Mouse (Mus musculus) liver, postnatal 0 days (tissue): ENCODE data around the gene Lck.

Experiments used
- CTCF ChIP-seq: sonication (generic); IDR thresholded peaks from 2 replicates; pipeline ENCODE4 v1.5.1; 2016; ENCODE audit warnings: antibody characterized with exemption, low read depth
- EP300 ChIP-seq: IDR thresholded peaks from 2 replicates; pipeline ENCODE4 v1.6.1; 2016; ENCODE audit warnings: antibody characterized with exemption, low read depth, mild to moderate bottlenecking

GRCm38 (mm10) chr4:129580347-129580746 is 6.9 kb upstream of the Lck start:
- TF ChIP-seq EP300 (no peak), CTCF (no peak)
